Mouse (Mus musculus): ENCODE results near the gene Abcc9. TPM values are rescaled to one million over a fixed set of nuclear protein-coding genes. Genes with fewer than 3 reads are reported as not detected.
"Not testable (repeated sequence)": the region's sequence is repeated elsewhere in the genome, so short reads cannot be mapped to it uniquely, and the experiment has no call there.

The Abcc9 gene
- total RNA-seq, 4 experiments from 2014 or later = 124 to 153 (median 134) TPM

DNA sequence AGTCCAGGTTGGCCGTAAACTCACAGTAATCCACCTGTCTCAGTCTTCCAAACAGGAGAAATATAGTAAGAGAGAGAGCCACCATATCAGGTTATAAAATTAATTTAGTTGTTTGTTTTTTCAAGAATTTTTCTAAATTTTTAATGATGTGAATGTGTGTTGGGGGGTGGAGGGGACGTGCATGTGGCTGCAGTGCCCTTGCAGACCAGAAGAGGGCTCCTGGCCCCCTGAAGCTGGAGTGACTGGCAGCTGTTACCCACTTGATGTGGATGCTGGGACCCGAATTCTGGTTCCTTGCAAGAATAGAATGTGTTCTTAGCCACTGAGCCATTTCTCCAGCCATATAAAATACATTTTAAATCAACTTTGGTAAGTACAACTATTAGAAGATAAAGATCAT lies 4.6 kb upstream of the Abcc9 start:
- DNase-seq (ENCODE audit: low spot score in 2 of 2) = no peak

DNA sequence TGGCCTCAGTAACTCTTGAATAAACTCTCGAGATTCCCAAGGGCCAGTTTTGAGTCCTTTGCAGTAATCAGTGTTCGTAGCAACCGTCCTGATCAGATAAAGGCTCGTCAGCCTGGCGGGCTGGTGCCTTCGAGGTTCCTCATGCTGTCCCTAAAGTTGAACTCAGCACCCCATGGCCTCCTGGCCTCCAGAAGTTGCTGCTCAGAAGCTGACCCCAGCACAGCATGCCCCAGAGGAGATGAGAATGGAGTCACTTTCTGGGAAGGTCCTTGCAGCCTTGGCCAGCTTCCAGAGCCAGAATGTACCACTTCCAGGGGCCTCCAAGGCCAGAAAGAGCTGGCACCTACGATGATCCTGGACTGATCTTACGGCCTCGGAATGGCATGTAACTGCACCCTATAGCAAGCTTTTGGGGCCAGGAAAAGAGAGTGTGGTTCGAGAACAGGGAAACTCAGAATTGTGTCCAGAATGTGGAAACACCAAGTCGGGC lies 1.4 kb upstream of the Abcc9 start:
- DNase-seq (ENCODE audit: low spot score in 2 of 2) = no peak

DNA sequence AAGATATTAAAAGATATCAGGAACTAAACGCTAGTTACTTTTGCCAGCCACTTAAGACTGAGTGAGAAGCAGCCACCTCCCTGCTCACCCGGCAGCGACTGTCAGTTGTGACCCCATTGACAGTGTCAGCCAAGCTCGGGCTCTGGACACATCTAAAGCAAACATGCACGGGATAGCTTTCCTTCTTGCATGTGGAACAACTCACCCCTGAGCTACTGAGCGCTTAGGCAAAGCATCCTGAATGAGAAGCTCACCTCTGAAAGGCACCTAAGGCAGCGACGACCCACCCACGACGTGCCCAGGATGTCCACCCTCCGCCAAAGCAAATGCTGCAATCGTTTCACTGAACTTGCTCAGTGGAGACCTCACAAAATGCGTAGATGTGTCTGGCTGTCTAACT lies 954 bp downstream of the Abcc9 start:
- DNase-seq (ENCODE audit: low spot score in 2 of 2) = no peak

DNA sequence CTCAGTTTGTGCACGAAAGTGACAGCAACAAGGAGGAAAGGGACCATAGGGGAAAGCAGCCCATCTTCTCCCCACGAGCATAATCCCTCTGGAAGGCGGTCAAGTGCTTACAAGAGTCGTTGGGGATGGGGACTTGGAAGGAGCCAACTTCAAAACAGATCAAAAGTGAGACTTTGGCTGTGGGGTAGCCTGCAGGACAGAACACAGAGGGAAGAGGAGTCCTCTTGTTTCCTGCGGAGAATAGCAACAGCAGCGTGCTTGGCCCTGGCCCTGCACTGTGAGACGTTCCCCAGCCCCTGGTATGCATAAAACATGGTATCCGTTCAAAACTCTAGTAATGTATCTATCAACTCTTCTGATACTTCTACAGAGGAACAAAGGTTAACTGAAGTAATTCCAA lies 1.4 kb downstream of the Abcc9 start:
- no peak for DNase-seq (ENCODE audit: low spot score in 2 of 2)

DNA sequence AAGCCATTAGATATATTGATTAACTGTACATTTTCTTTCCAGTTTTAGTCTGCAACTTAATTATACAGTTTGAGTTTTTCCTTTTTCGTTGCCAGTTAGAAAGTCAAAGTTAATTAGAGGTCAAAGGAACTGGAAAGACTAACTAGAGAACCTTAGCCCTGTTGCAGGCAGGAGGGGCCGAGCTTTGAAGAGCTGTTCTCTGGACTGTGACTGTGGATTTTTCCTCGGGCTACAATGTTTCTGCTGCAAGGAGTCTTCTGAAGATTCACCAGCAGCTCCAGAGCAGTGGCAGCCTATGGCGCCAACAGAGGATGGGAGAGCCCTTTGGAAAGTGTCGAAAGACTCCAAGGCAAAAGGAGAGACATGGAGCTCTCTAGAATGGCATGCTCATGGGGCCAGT lies 10.0 kb downstream of the Abcc9 start:
- DNase-seq (ENCODE audit: low spot score in 2 of 2) = no peak

DNA sequence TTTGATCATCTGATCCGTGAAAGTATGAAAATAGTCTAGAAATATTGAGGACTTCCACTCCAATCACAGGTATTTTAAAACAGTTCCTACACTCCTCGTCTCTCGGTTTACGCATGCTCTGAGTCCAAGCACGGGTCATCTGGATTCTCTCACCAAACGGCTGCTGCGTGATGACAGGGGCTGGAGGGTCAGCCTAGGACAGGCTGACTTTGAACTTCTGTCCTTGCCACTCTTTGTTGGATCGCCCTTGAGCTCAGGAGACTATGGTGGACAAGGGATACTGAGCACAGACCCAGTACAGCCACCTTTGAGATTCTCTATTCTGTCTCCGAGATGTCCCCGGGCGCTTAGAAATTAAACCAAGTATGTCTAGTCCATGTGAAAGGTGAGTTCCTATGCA lies 12.4 kb downstream of the Abcc9 start:
- DNase-seq (ENCODE audit: low spot score in 2 of 2) = no peak

DNA sequence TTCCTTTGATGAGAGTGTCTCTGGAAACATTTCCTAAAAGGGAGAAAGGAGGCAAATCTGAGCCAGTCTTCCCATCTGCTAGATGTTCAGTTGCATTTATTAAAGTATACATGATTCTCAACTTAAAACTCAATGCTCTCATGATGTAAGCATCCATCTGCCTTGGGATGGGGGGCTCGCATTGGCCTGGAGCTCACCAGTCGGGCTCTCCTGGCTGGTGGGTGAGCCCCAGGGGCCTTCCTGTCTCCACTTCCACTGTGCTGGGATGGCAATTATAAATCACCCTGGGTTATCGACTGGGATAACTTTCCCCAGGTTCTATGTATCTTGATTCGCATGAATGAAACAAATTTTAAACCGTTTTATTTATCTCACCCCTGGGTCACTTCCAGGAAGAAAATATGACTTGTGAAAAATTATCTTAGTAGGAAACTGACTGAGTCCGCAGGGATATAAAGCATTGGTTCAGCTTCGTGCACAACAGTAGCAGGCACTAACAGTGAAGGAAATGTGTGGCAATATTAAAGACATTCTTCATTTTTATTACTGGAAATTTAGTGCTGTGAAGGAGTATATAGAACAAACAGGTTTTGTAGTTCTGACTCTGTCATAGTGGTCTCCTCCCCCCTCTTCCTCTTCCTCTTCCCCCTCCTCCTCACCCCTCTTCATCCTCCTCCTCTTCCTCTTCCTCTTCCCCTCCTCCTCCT lies 19.0 kb downstream of the Abcc9 start:
- DNase-seq (ENCODE audit: low spot score in 2 of 2) = no peak

DNA sequence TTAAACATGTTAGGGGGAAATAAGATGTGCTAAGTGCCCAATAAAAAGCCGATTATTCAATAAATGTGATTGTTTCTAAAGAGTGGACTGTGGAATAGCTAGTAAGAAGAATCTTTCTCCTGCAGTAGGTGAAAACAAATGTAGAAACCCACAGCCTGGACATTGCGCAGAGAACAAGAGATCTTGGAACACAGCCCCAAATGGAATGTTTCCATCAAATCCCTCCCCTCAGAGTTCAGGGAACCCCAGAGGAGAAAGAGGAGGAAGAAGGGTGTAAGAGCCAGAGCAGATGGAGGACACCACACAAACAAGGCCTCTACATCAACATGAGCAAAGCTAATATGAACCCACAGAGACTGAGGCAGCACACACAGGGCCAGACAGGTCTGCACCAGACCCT lies 32.1 kb downstream of the Abcc9 start:
- no peak for DNase-seq (ENCODE audit: low spot score in 2 of 2)

DNA sequence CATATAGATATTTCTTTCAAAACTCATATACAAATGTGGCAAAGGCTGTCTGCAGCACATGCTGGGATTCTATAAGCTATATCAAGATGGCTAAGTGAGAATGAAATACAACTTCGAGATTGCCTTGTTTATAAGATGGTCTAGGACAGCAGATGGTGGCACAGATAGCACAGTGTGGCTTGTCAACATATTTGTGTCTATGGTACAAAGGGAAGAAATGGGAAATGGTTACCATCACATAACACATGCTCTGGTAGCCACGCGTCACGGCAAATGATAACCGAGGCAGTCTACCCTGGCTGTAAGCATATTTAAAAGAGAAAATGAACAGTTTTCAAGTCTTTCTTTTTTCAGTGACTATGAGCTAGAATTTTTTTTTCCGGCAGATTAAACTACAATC lies 32.8 kb downstream of the Abcc9 start:
- no peak for DNase-seq (ENCODE audit: low spot score in 2 of 2)

DNA sequence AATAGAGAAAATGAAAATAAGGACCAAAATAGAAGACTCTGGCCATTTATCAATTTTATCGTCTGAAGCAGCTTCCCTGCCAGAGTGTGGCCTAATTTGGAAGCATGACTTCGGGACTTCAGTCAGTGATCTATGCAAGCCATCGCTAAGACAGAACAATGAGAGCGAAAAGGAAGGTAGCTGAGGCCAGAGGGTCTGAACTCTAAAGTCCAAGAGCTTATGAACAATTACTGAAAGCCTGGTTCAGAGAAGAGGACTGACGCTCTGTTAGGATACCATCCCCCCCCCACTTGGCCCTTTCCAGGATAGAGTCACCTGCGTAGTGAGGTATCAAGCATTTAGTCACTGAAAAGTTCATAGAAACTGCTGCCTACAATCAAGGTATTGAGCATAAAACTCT lies 33.3 kb downstream of the Abcc9 start:
- DNase-seq (ENCODE audit: low spot score in 2 of 2) = no peak

DNA sequence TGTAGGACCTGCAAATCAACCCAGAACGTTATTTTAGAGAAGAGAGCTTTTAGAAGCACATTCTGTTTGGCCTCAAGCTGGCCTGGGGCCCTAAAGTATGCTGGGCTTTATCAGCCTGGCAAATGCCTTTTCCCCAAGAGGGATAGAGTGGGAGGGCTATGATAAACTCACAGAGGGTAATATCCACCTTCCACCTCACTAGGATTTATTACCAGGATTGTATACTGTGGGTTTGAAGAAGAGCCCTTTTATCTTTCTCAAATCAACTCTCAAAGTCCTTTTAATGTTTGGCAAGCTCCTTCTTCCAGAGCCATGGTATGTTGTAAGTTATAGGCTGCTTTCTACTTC lies 33.7 kb downstream of the Abcc9 start:
- no peak for DNase-seq (ENCODE audit: low spot score in 2 of 2)

DNA sequence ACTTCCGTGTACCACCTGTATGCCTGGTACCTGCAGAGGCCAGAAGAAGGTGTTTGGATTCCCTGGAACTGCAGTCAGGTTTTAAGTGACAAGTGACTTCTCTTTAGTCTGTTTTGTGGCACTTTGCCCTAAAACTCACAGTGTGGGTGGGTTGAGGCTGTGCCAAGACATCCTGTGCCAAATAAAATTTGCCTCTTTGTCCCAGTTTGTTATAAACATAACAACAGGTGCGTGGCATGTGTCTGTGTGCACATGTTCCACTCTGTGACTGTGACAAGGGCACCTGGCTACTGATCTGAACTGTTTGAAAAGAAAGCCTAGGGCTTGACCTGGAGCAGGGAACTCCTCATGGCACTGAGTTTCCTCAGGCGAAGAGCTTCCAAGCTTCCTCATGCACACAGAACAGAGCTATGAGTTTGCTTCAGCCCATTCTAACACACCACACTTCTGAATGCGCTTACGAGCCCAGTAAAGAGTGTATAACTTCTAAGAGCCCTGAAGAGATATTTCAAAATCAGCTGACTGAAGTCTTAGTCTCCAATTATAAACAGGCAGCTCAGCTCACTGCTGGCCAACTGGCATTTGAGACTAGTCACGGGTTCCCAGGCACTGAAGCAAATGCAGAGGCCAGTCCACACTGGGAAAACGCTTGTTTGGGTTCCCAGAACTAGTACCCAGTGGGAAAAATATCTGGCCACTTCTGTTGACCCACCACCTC lies 34.3 kb downstream of the Abcc9 start:
- DNase-seq (ENCODE audit: low spot score in 2 of 2) = peak; percentile 57 to 78

DNA sequence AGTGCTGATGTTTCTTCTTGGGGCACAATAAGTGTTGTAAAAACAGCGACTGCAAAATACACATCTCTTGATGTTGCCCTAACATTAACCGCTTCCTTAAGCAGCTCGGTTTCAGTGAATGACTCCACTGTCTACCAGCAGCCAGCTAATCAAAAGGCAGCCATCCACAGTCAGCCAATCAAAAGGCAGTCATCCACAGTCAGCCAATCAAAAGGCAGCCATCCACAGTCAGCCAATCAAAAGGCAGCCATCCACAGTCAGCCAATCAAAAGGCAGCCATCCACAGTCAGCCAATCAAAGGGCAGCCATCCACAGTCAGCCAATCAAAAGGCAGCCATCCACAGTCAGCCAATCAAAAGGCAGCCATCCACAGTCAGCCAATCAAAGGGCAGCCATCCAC lies 40.1 kb downstream of the Abcc9 start:
- not testable (repeated sequence) for DNase-seq (ENCODE audit: low spot score in 2 of 2)

DNA sequence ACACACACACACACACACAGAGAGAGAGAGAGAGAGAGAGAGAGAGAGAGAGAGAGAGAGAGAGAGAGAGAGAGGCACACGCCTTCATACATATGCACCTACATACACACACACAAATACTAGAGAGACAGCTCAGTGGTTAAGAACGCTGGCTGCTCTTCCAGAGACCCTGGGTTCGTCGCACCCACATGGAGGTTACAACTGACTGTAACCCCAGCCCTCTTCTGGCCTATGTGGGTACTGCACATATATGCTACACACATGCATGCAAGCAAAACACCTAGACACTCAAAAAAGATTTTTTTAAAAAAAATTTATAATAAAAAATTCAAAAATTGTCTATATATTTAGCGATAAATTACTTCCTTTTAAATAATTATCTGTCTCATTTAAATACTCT lies 43.1 kb downstream of the Abcc9 start:
- no peak for DNase-seq (ENCODE audit: low spot score in 2 of 2)

DNA sequence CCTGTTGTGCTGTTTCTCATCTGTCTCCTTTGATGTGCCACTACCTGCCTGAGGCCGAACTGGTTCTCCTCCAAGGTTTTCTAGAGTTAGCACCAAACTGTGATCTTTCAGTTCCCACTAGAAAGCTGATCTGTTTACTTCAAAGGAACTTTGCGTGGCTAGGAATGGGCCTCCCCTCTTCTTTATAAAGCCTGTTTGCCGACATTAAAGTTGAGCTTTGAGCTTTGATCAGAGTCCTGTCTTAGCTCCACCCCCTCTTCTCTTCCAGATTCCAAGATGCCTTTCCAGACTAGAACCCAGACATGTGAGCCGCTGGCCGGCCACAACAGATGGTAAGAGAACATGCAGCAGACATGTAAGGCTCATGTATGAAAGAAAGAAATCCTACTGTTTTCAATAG lies 47.6 kb downstream of the Abcc9 start:
- DNase-seq (ENCODE audit: low spot score in 2 of 2) = no peak

DNA sequence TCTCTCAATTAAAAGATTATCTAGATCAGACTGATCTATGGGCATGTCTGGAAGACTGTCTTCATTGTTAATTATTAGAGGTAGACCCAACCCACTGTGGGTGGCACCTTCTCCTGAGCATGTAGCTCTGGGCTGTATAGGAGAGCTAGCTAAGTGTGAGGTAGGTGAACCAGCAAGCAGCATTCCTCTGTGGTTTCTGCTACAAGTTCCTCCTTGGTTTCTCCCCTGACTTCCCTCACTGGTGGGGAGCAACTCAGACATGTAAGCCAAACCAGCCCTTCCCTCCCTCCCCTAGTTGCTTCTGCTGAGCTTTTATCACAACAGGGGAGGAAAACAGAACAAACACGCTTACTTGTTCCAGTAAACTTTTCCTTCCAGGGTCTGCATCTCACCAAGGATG lies 49.9 kb downstream of the Abcc9 start:
- DNase-seq (ENCODE audit: low spot score in 2 of 2) = no peak

DNA sequence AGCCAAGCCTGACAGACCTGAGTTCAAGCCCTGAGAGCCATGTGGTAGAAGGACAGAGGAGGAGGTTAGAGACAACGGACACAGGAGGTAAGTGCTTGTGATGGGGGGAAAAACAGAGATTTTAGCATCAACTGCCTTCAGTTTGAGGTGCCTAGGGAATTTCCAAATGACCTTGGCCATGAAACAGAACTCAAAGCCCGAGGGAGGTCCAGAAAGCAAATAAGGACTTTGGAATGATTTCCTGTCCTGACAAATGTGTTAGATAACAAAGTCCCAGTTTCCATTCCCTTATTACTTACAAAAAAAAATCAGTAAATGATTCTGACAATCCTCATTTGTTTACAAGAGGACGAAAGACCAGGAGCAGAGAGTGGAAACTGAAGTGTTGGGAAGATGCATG lies 52.8 kb downstream of the Abcc9 start:
- no peak for DNase-seq (ENCODE audit: low spot score in 2 of 2)

DNA sequence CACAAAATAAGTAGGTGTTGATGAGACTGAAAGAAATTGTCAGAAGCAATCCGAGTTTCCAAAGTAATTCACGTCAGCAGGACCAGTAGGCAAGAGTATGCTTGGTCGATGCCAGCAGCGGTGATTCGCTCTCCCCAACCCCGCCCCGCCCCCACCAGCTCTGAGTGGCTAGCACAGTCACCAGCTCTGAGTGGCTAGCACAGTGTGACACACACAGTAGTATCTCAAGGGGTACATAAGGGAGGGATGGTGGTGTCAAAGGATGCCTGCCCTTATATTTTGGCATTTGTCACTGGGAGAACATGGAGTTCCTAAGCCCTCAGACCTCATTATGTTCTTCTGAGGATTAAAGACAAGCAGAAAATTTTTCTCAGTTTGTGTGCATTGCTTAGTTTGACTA lies 56.6 kb downstream of the Abcc9 start:
- DNase-seq (ENCODE audit: low spot score in 2 of 2) = no peak

DNA sequence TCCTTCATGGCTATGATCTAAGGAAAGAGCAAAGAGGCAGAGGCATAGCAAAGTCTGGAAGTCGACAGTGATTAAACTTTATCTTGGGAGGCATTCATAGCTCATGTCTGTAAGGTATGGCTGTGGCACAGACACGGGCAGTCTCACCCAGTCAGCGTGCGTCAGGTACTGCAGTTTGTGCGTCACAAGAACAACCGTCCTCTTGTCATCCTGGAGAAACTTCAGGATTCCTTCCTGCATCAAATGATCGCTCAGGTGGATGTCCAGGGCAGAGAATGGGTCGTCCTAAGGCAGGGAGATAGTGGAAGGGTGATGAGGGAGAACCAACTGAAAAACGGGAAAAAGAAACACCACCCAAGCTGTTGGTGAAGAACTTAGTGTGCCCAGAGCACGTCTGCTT lies 62.8 kb downstream of the Abcc9 start:
- no peak for DNase-seq (ENCODE audit: low spot score in 2 of 2)

DNA sequence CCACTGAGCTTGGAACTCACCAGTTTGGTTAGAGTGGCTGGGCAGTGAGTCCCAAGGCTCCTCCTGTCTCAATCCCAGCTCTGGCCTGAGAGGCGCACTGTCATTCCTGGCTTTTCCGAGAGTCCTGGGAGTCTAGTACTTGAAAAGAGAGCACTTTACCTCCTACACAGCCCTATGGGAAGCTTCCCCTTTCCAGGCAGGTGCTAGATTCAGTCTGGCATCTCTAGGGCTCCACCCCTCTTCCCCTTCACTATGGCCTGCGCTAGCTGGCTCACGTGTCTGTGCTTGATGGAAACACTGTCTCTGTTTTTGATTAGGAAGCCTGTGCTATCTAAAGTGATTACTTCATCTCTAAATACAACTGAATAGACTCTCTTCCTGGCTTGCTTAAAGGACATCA lies 66.5 kb downstream of the Abcc9 start:
- no peak for DNase-seq (ENCODE audit: low spot score in 2 of 2)

DNA sequence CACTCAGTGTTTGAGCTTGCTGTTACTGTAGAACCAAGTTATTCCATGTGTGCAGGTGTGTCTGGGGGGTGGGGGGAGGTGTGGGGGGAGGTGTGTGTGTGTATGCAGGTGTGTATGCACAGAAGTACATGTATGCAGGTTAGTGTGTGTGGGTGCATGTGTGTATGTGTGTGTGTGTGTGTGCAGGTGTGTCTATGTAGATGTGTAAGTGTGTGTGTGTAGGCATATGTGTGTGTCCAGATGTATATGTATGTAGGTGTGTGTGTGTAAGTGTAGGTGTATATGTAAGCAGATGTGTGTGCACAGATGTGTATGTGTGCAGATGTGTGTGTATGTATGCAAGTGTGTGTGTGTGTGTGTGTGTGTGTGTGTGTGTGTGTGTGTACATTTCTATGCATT lies 66.9 kb downstream of the Abcc9 start:
- no peak for DNase-seq (ENCODE audit: low spot score in 2 of 2)

DNA sequence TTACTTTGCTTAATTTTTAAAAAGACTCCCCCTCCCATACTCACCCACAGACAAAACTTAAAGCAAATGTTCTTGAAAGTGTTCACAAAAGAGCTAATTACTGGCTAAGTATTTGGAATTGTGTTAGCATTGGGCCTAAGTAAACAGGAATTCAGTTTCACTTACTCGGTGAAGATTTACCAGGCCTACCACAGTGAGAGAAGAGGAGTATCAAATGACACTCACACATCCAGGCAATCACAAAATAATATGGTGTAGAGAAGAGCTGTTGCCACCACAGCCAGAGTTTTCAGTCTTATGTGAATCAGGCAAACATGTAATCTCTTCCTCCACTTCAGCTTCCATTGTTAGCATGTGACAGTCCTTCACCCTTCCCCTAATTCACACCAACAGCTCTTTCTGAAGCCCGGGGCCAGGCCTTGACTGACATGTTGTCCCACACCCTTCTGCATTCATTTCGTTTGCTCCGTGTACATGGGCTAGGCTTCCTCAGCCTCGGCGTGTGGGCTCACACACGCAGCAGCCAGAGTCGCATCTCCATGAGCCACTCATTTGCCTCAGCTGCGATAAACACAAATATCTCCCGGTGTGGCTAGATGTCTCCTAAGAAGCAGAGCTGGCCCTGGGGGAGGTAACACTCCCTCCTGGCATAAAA lies 67.5 kb downstream of the Abcc9 start:
- DNase-seq (ENCODE audit: low spot score in 2 of 2) = no peak

DNA sequence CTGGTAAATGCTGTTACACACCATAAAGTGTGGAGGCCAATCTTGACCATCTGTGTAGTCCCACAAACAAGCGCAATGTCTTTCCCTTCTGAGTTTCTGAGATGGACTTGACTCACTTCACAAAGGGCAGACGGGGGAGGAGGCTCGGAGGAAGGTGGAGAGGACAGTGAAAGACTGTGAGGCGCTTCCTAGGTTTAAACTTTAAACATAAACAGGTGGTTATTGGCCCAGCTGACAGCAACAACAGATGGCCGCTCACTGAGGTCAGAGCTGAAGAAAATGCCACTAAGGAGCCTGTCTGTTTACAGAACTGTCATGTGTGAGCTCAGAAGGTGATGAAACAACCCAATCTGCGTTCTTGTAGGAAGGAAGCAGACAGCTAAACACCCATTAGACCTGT lies 78.8 kb downstream of the Abcc9 start:
- DNase-seq (ENCODE audit: low spot score in 2 of 2) = no peak
